ENCODE assay signal across 15 mouse cellular contexts in the genomic region with DNA sequence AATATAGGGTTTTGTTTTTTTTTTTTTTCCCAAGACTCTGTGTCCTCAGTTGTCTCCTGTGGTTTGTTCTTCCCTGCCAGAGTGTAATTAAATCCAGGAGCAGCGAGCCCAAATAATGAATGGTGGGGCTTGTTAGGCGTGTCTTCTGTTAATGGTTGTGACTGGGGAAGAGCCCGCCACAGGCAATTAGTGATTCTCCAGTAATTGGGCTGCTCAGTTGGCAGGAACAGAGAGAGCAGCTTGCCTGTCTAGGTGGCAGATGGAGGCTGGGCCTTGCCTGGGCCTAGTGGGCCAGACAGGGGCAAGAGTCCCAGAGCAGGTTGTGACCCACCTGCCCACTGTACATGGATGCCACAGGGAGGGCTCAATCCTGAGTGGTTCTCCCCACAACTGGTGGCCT. TPM values are rescaled to one million over a fixed set of nuclear protein-coding genes. Genes with fewer than 3 reads are reported as not detected.
DNase-seq lines count a peak whose midpoint lies in the region; ATAC-seq lines count a peak whose summit lies in the region.
"Had no signal": no experiment of that assay in that cellular context is flagged by ENCODE, and none has a peak within 500 bp of the region (broad histone marks: within the 10 kb centered on the region; RNA-seq: fewer than 3 reads in every experiment).

No protein-coding gene starts in this region.

- no peaks in the 10 kb centered on the region for H3K27me3 ChIP-seq in forebrain, embryonic 11.5 days (ENCODE audit: control insufficient read depth, insufficient read depth, low read length)
- no peaks in the 10 kb centered on the region for H3K27me3 ChIP-seq in limb, embryonic 10.5 days (ENCODE audit: low read depth, poor library complexity, severe bottlenecking)
- H3K27me3 ChIP-seq: lung, embryonic 15.5 days had no signal

- peak; percentile 25 to 50 for DNase-seq in frontal cortex, postnatal 10 days (ENCODE audit: low spot score in 2 of 2)
- peak; percentile 84 for DNase-seq in cerebellum, adult 11-12 months
- DNase-seq in forebrain, embryonic 11.5 days (ENCODE audit: low spot score) = peak; percentile 73
- DNase-seq in limb, embryonic 10.5 days (ENCODE audit: low spot score) = no peak
- DNase-seq in ovary, postnatal 36 days (ENCODE audit: low spot score) = no peak
- no peak for DNase-seq in kidney, adult 11 months
- DNase-seq: adrenal gland, adult 2 months; heart, postnatal 10 days; spleen, adult 18-20 months; thymus, postnatal 36 days had no signal

- 20% methylated on average over 3 of the region's 3 CpGs for WGBS in forebrain, embryonic 11.5 days
- 12% methylated on average over 3 of the region's 3 CpGs for WGBS in limb, embryonic 10.5 days

- no peak; the same call in 1 of the 2 replicates for ATAC-seq in frontal cortex, adult (ENCODE audit: low TSS enrichment)
- peak; percentile 89 for ATAC-seq in forebrain, embryonic 11.5 days (replicated peaks; ENCODE audit: low FRiP score)
- no peak for ATAC-seq in inflammation-experienced regulatory T-cells, adult 6 months

- H3K27ac ChIP-seq in forebrain, embryonic 11.5 days (ENCODE audit: low read depth, low read length) = no peak overlapping the region
- H3K27ac ChIP-seq in limb, embryonic 10.5 days = peak overlapping the region; percentile 10; the same call in 1 of the 2 replicates
- H3K27ac ChIP-seq: lung, embryonic 15.5 days had no signal

- no peaks in the 10 kb centered on the region; the same call in 1 of the 2 replicates for H3K4me1 ChIP-seq in forebrain, embryonic 11.5 days (replicated peaks; ENCODE audit: control insufficient read depth, insufficient read depth, low read length)
- peaks cover 29% of the 10 kb centered on the region for H3K4me1 ChIP-seq in limb, embryonic 10.5 days
- H3K4me1 ChIP-seq: lung, embryonic 15.5 days had no signal

- no peaks in the 10 kb centered on the region for H3K36me3 ChIP-seq in forebrain, embryonic 11.5 days (ENCODE audit: control insufficient read depth, insufficient read depth, low read length)
- H3K36me3 ChIP-seq in limb, embryonic 10.5 days = no peaks in the 10 kb centered on the region
- H3K36me3 ChIP-seq: G1E; lung, embryonic 15.5 days had no signal

- H3K9ac ChIP-seq in forebrain, embryonic 11.5 days (ENCODE audit: low read length) = no peak overlapping the region
- H3K9ac ChIP-seq: lung, embryonic 15.5 days had no signal

- no peak overlapping the region for H3K4me2 ChIP-seq in forebrain, embryonic 11.5 days (ENCODE audit: low read depth, low read length, severe bottlenecking)
- H3K4me2 ChIP-seq: lung, embryonic 15.5 days had no signal

- H3K9me3 ChIP-seq in forebrain, embryonic 11.5 days (ENCODE audit: control insufficient read depth, low read length) = no peaks in the 10 kb centered on the region
- no peaks in the 10 kb centered on the region for H3K9me3 ChIP-seq in limb, embryonic 10.5 days (replicated peaks)
- H3K9me3 ChIP-seq: G1E; lung, embryonic 15.5 days had no signal

- no peak overlapping the region for H3K4me3 ChIP-seq in forebrain, embryonic 11.5 days (ENCODE audit: low read depth, low read length)
- H3K4me3 ChIP-seq in limb, embryonic 10.5 days = no peak overlapping the region
- H3K4me3 ChIP-seq: lung, embryonic 15.5 days; myocyte had no signal

RNA-seq across cellular contexts. Expression of gene Golga5, which starts 42.4 kb away (rescaled TPM):
- polyA plus RNA-seq in forebrain, embryonic 11.5 days (2014; fragmentation: Nextera tagmentation; extraction: Ambion mirVana) = 32.5 and 34.0 TPM in 2 replicates
- 27.1 and 30.9 TPM in 2 replicates for polyA plus RNA-seq in limb, embryonic 10.5 days (2016; fragmentation: Nextera tagmentation; extraction: Ambion mirVana)
- 10 to 100 TPM; 24.8 to 26.8 (median 25.1) TPM for polyA plus RNA-seq in inflammation-experienced regulatory T-cells, adult 6 months (2017; shearing (Covaris generic))

RNA-seq across cellular contexts. Expression of gene Chga, which starts 43.4 kb away (rescaled TPM):
- polyA plus RNA-seq in forebrain, embryonic 11.5 days (2014; fragmentation: Nextera tagmentation; extraction: Ambion mirVana) = 16.7 and 18.1 TPM in 2 replicates
- 0.15 and 0.23 TPM in 2 replicates for polyA plus RNA-seq in limb, embryonic 10.5 days (2016; fragmentation: Nextera tagmentation; extraction: Ambion mirVana)
- under 1 TPM in 1 of 3 experiments, not detected in 2; 0.47 TPM for polyA plus RNA-seq in inflammation-experienced regulatory T-cells, adult 6 months (2017; shearing (Covaris generic))
- polyA plus RNA-seq: G1E, myocyte had no signal

Comparison
In these comparisons a context has a peak if more than half of its experiments do, and no peak if none do; other contexts are left out.
1. DNase-seq: peak in frontal cortex, postnatal 10 days (2 of 2), cerebellum, adult 11-12 months (single experiment) and forebrain, embryonic 11.5 days (single experiment); none in limb, embryonic 10.5 days (single experiment), ovary, postnatal 36 days (single experiment) and kidney, adult 11 months (single experiment).
2. RNA of gene Chga, which starts 43.4 kb away (polyA plus RNA-seq): 16.7 to 18.1 TPM in forebrain, embryonic 11.5 days; 0.15 to 0.23 TPM in limb, embryonic 10.5 days and 0.47 TPM in inflammation-experienced regulatory T-cells, adult 6 months; every median in the first group is over 10 times any median in the second.